Mouse (Mus musculus): ENCODE data around the gene Dusp7.

GRCm38 (mm10) chr9:106345167-106345566, 23.3 kb upstream of the Dusp7 start:
- TF ChIP-seq CTCF (IDR thresholded peaks at IDR 0.05; ENCODE audit: control insufficient read depth, insufficient read depth, insufficient read length) (no peak), CEBPB (IDR thresholded peaks at IDR 0.05; ENCODE audit: low read depth) (no peak), MYOD1 (IDR thresholded peaks at IDR 0.05; ENCODE audit: control insufficient read depth, insufficient read length, low read depth) (no peak), MYOG (IDR thresholded peaks at IDR 0.05; ENCODE audit: control insufficient read depth, extremely low read depth, insufficient read length) (no peak)
